Mouse (Mus musculus) erythroblast, embryonic 14.5 days (primary cell): Measurements from ENCODE around the gene Gprc5b. TPM values are rescaled to one million over a fixed set of nuclear protein-coding genes. Genes with fewer than 3 reads are reported as not detected.

Source experiments
- H3K27me3 ChIP-seq: 2 replicates; pipeline ENCODE4 v1.6.1; 2012; ENCODE audit warnings: inconsistent platforms; ENCODE audit not compliant: control insufficient read depth
- H3K36me3 ChIP-seq: 2 replicates; pipeline ENCODE4 v1.6.1; 2012; ENCODE audit warnings: mild to moderate bottlenecking, inconsistent platforms; ENCODE audit not compliant: control insufficient read depth
- H3K4me1 ChIP-seq: 2 replicates; pipeline ENCODE4 v1.6.1; 2012; ENCODE audit warnings: inconsistent platforms; ENCODE audit not compliant: control insufficient read depth
- H3K4me3 ChIP-seq: replicated peaks from 2 replicates; pipeline ENCODE3; 2012; ENCODE audit warnings: moderate library complexity, mild to moderate bottlenecking, inconsistent platforms
- H3K9me3 ChIP-seq: 2 replicates; pipeline ENCODE4 v1.6.1; 2012; ENCODE audit warnings: low read length, inconsistent platforms, mixed read lengths; ENCODE audit not compliant: control insufficient read depth
- GATA1 ChIP-seq: IDR thresholded peaks from 2 replicates; pipeline ENCODE4 v1.6.1; 2012; ENCODE audit warnings: low read length, inconsistent platforms, mixed read lengths
- TAL1 ChIP-seq: IDR thresholded peaks from 3 replicates; pipeline ENCODE4 v1.6.1; 2012; ENCODE audit warnings: low read length, inconsistent platforms, mixed read lengths
- polyA plus RNA-seq: library from polyadenylated mRNA; stranded (reverse); fragments of >175 nt; gene quantifications from 2 replicates; pipeline ENCODE4 v1.2.3, GENCODE M21; 2012

The Gprc5b gene
- polyA plus RNA-seq, 1 experiment, result 0.07 TPM

- TF ChIP-seq TAL1 (no peak), GATA1 (no peak)
- no peaks in the 10 kb centered on the region for H3K9me3 ChIP-seq
- H3K4me3 ChIP-seq, result no peak overlapping the region
These were observed 13.2 kb downstream of the Gprc5b start for GRCm38 (mm10) chr7:118981831-118982230.

DNA sequence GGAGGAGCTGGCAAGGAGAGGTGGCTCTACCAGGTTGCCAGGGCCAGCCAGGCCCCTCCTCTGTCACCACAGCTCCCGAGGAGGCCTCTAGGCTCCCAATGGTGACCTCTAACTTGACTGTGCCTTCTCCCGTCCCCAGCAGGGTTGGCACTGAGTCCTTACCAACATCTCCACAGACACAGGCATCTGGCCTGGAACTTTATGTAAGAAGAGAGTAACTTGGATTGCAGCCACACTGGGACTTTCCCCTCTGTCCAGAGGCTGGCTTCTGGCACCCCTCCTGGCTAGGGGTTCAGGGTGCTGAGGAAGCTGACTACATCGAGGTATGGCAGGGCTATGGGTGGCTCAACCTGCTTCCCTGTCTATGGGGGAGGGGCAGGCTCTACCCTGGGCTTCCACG is 13.7 kb downstream of the Gprc5b start:
- H3K4me1 ChIP-seq, result no peaks in the 10 kb centered on the region
- no peaks in the 10 kb centered on the region for H3K27me3 ChIP-seq
- TF ChIP-seq TAL1, result no peak
- TF ChIP-seq GATA1, result no peak
- H3K36me3 ChIP-seq, result no peaks in the 10 kb centered on the region
- H3K4me3 ChIP-seq, result no peak overlapping the region
- no peaks in the 10 kb centered on the region for H3K9me3 ChIP-seq

More at GRCm38 (mm10) chr7:118981831-118982230, 13.2 kb downstream of the Gprc5b start:
- Histone ChIP-seq H3K27me3 (no peaks in the 10 kb centered on the region), H3K36me3 (no peaks in the 10 kb centered on the region), H3K4me1 (no peaks in the 10 kb centered on the region)

DNA sequence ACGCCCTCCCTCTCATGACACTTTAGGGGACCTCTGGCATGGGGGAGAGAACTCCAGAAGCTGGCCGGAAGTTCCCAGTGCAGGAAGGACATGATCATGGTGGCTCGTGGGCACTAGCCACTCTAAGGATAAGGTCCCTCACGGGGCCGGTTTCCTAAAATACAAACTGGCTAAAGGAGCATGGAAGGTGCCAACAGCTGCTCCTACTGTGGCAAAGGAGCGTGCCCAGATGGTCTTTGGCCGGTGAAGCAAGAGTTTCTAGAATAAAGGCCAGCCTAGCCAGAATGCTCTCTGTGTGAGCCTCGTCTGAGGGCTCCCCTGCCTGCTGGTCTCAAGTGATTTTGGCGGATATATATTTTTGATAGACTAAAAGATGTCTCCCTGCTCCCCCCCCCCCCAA is 15.3 kb downstream of the Gprc5b start:
- no peaks in the 10 kb centered on the region for H3K36me3 ChIP-seq
- no peaks in the 10 kb centered on the region for H3K9me3 ChIP-seq
- H3K27me3 ChIP-seq, result no peaks in the 10 kb centered on the region
- H3K4me1 ChIP-seq, result no peaks in the 10 kb centered on the region
- H3K4me3 ChIP-seq, result no peak overlapping the region
- TF ChIP-seq GATA1 (no peak), TAL1 (no peak)

GRCm38 (mm10) chr7:118979121-118979520 is 15.9 kb downstream of the Gprc5b start:
- H3K4me3 ChIP-seq, result no peak overlapping the region
- no peaks in the 10 kb centered on the region for H3K36me3 ChIP-seq
- H3K27me3 ChIP-seq, result no peaks in the 10 kb centered on the region
- no peaks in the 10 kb centered on the region for H3K4me1 ChIP-seq
- no peak for TF ChIP-seq TAL1
- no peak for TF ChIP-seq GATA1
- no peaks in the 10 kb centered on the region for H3K9me3 ChIP-seq

GRCm38 (mm10) chr7:118977167-118977543 is 17.9 kb downstream of the Gprc5b start:
- Histone ChIP-seq H3K27me3 (no peaks in the 10 kb centered on the region), H3K4me3 (no peak overlapping the region), H3K9me3 (no peaks in the 10 kb centered on the region), H3K36me3 (no peaks in the 10 kb centered on the region), H3K4me1 (no peaks in the 10 kb centered on the region)
- TF ChIP-seq GATA1 (no peak), TAL1 (no peak)

GRCm38 (mm10) chr7:118976414-118977166 is 18.4 kb downstream of the Gprc5b start:
- Histone ChIP-seq H3K4me3 (no peak overlapping the region), H3K9me3 (no peaks in the 10 kb centered on the region), H3K27me3 (no peaks in the 10 kb centered on the region), H3K36me3 (no peaks in the 10 kb centered on the region), H3K4me1 (no peaks in the 10 kb centered on the region)
- TF ChIP-seq TAL1 (no peak), GATA1 (no peak)

GRCm38 (mm10) chr7:118975837-118976236 is 19.2 kb downstream of the Gprc5b start:
- Histone ChIP-seq H3K27me3 (no peaks in the 10 kb centered on the region), H3K9me3 (no peaks in the 10 kb centered on the region), H3K36me3 (no peaks in the 10 kb centered on the region), H3K4me3 (no peak overlapping the region), H3K4me1 (no peaks in the 10 kb centered on the region)
- TF ChIP-seq GATA1, result no peak
- no peak for TF ChIP-seq TAL1

- no peak for TF ChIP-seq GATA1
- no peak for TF ChIP-seq TAL1
- Histone ChIP-seq H3K36me3 (no peaks in the 10 kb centered on the region), H3K4me3 (no peak overlapping the region), H3K4me1 (no peaks in the 10 kb centered on the region), H3K27me3 (no peaks in the 10 kb centered on the region), H3K9me3 (no peaks in the 10 kb centered on the region)
These were observed 21.6 kb downstream of the Gprc5b start for GRCm38 (mm10) chr7:118973377-118973776.

DNA sequence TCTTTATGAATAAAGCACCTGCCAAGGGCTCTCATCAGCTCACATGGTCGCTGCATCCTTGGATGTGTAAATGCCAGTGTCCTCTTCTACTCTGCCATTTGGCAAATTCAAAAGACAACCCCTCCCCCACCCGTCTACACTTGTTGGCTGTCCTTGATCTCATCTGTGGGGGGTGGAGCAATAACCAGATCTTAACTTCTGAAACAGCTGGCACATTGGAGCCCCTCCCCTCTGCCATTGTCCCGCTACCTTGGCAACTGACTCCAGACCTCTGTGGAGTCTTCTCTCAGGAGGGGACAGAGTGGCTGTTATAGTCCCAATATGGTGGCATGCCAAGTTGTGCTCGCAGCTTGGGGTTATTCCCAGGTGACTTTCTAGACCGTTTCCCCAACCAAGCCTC is 22.7 kb downstream of the Gprc5b start:
- Histone ChIP-seq H3K27me3 (no peaks in the 10 kb centered on the region), H3K36me3 (no peaks in the 10 kb centered on the region), H3K4me3 (no peak overlapping the region), H3K4me1 (no peaks in the 10 kb centered on the region), H3K9me3 (no peaks in the 10 kb centered on the region)
- TF ChIP-seq GATA1 (no peak), TAL1 (no peak)

- TF ChIP-seq GATA1, result no peak
- no peak for TF ChIP-seq TAL1
- no peaks in the 10 kb centered on the region for H3K27me3 ChIP-seq
- H3K4me3 ChIP-seq, result no peak overlapping the region
- H3K9me3 ChIP-seq, result no peaks in the 10 kb centered on the region
- H3K4me1 ChIP-seq, result no peaks in the 10 kb centered on the region
- no peaks in the 10 kb centered on the region for H3K36me3 ChIP-seq
These were observed 23.5 kb downstream of the Gprc5b start for GRCm38 (mm10) chr7:118971499-118971898.
